Mouse (Mus musculus) G1E (cell line): ENCODE measurements around the gene Lmntd1.

Source experiments
- CTCF ChIP-seq: IDR thresholded peaks from 2 replicates; pipeline ENCODE4 v1.5.1; 2012; ENCODE audit warnings: low read depth, low read length, inconsistent platforms, mixed read lengths
- GATA1 ChIP-seq: IDR thresholded peaks from 2 replicates; pipeline ENCODE4 v1.6.1; 2012; ENCODE audit warnings: borderline replicate concordance, low read length, inconsistent platforms, mixed read lengths

DNA sequence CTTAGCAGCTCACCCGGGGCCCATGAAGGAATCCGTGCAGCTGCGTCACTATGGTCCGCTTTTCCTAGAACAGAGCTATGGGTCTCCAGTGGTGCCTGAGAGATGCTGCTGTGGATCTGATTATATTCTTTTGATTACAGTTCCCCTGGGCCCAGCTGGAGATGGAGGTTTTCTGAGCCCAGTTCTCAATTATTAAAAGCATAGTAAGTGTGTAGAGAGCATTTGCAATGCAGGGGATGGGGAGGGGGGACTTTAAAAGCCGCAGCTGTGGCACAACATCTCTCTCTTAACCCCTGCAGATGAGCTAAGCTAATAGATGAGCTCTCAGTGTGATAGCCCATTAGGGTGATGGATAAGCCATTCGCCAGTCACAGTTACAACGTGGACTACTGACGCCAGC, 233.2 kb downstream of the Lmntd1 start:
- TF ChIP-seq CTCF (no peak), GATA1 (no peak)
